Mouse (Mus musculus) neural tube, embryonic 15.5 days (tissue): ENCODE measurements around the gene Ip6k2. TPM values are rescaled to one million over a fixed set of nuclear protein-coding genes. Genes with fewer than 3 reads are reported as not detected.

Experiments
- ATAC-seq: fragments of 200-750 bp; cut with Nextera tagmentation; 2 replicates; pipeline ENCODE4 v1.8.0; 2017; ENCODE audit warnings: mild to moderate bottlenecking, moderate TSS enrichment, moderate library complexity; ENCODE audit not compliant: low FRiP score
- H3K27ac ChIP-seq: fragments of 300-500 bp; sonication (generic); replicated peaks from 2 replicates; pipeline ENCODE4 v1.5.1; 2015; ENCODE audit warnings: mild to moderate bottlenecking, inconsistent platforms
- H3K27me3 ChIP-seq: fragments of 300-500 bp; sonication (generic); replicated peaks from 2 replicates; pipeline ENCODE4 v1.6.1; 2015; ENCODE audit warnings: inconsistent platforms
- H3K36me3 ChIP-seq: fragments of 300-500 bp; sonication (generic); 2 replicates; pipeline ENCODE4 v1.6.1; 2015; ENCODE audit warnings: inconsistent platforms
- H3K4me1 ChIP-seq: fragments of 300-500 bp; sonication (generic); 2 replicates; pipeline ENCODE4 v1.6.1; 2015; ENCODE audit warnings: inconsistent platforms
- H3K4me2 ChIP-seq: fragments of 300-500 bp; sonication (generic); 2 replicates; pipeline ENCODE4 v1.6.1; 2015; ENCODE audit warnings: inconsistent platforms, mild to moderate bottlenecking, moderate library complexity
- H3K4me3 ChIP-seq: fragments of 300-500 bp; sonication (generic); replicated peaks from 2 replicates; pipeline ENCODE4 v1.5.1; 2015; ENCODE audit warnings: mild to moderate bottlenecking, inconsistent platforms
- H3K9ac ChIP-seq: fragments of 300-500 bp; sonication (generic); replicated peaks from 2 replicates; pipeline ENCODE4 v1.6.1; 2015; ENCODE audit warnings: mild to moderate bottlenecking, inconsistent platforms
- H3K9me3 ChIP-seq: fragments of 300-500 bp; sonication (generic); replicated peaks from 2 replicates; pipeline ENCODE4 v1.6.1; 2016; ENCODE audit warnings: inconsistent platforms
- WGBS: fragments of 180-500 bp; shearing (Covaris S2); methylation state at CpG from one replicate; pipeline ENCODE4 v1.1.7; 2015; ENCODE audit warnings: mixed read lengths; 5-methylcytosine and 5-hydroxymethylcytosine counted together
- polyA plus RNA-seq: library from polyadenylated mRNA; unstranded; fragments of >200 nt; fragmentation: Nextera tagmentation; extraction: Ambion mirVana; gene quantifications from 2 replicates; pipeline ENCODE4 v1.2.1, GENCODE M21; 2015

The Ip6k2 gene
- polyA plus RNA-seq, 1 experiment from 2014 or later = 210 TPM

GRCm38 (mm10) chr9:108786494-108786893 lies 2.9 kb downstream of the Ip6k2 start:
- no peak for ATAC-seq
- peak overlapping the region; percentile 71 for H3K4me2 ChIP-seq
- 86% methylated on average over 1 of the region's 1 CpGs for WGBS
- no peaks in the 10 kb centered on the region for H3K9me3 ChIP-seq
- H3K4me3 ChIP-seq = peak overlapping the region; percentile 86
- peaks cover 77% of the 10 kb centered on the region for H3K4me1 ChIP-seq
- H3K9ac ChIP-seq = no peak overlapping the region
- H3K36me3 ChIP-seq = no peaks in the 10 kb centered on the region
- no peak overlapping the region; the same call in 1 of the 2 replicates for H3K27ac ChIP-seq
- H3K27me3 ChIP-seq = no peaks in the 10 kb centered on the region

GRCm38 (mm10) chr9:108787080-108787479 lies 3.5 kb downstream of the Ip6k2 start:
- Histone ChIP-seq H3K4me2 (peak overlapping the region; percentile 71), H3K9me3 (no peaks in the 10 kb centered on the region), H3K4me1 (peaks cover 80% of the 10 kb centered on the region), H3K36me3 (no peaks in the 10 kb centered on the region), H3K4me3 (peak overlapping the region; percentile 9; the same call in 1 of the 2 replicates), H3K27ac (no peak overlapping the region), H3K9ac (no peak overlapping the region), H3K27me3 (no peaks in the 10 kb centered on the region)
- ATAC-seq = no peak
- WGBS = 82% methylated on average over 2 of the region's 2 CpGs

GRCm38 (mm10) chr9:108788713-108789112 lies 5.1 kb downstream of the Ip6k2 start:
- no peak overlapping the region for H3K4me3 ChIP-seq
- ATAC-seq = no peak
- H3K9ac ChIP-seq = no peak overlapping the region
- H3K27me3 ChIP-seq = no peaks in the 10 kb centered on the region
- H3K4me2 ChIP-seq = peak overlapping the region; percentile 71
- 70% methylated on average over 3 of the region's 3 CpGs for WGBS
- peaks cover 84% of the 10 kb centered on the region for H3K4me1 ChIP-seq
- H3K27ac ChIP-seq = no peak overlapping the region
- no peaks in the 10 kb centered on the region for H3K9me3 ChIP-seq
- no peaks in the 10 kb centered on the region for H3K36me3 ChIP-seq

- no peak overlapping the region for H3K27ac ChIP-seq
- H3K9ac ChIP-seq = no peak overlapping the region
- 93% methylated on average over 1 of the region's 1 CpGs for WGBS
- no peaks in the 10 kb centered on the region for H3K9me3 ChIP-seq
- peaks cover 99% of the 10 kb centered on the region for H3K4me1 ChIP-seq
- no peak for ATAC-seq
- no peaks in the 10 kb centered on the region for H3K27me3 ChIP-seq
- peaks cover 15% of the 10 kb centered on the region for H3K36me3 ChIP-seq
- H3K4me2 ChIP-seq = no peak overlapping the region
- H3K4me3 ChIP-seq = no peak overlapping the region
Observed at GRCm38 (mm10) chr9:108792307-108792706, 8.7 kb downstream of the Ip6k2 start.

GRCm38 (mm10) chr9:108792730-108793129 lies 9.1 kb downstream of the Ip6k2 start:
- Histone ChIP-seq H3K27me3 (no peaks in the 10 kb centered on the region), H3K4me1 (peaks cover 95% of the 10 kb centered on the region), H3K9ac (no peak overlapping the region), H3K27ac (no peak overlapping the region), H3K4me3 (no peak overlapping the region), H3K9me3 (no peaks in the 10 kb centered on the region), H3K36me3 (peaks cover 19% of the 10 kb centered on the region), H3K4me2 (no peak overlapping the region)
- WGBS = 40% methylated on average over 3 of the region's 3 CpGs
- ATAC-seq = no peak

- ATAC-seq = no peak
- H3K9me3 ChIP-seq = no peaks in the 10 kb centered on the region
- H3K27me3 ChIP-seq = no peaks in the 10 kb centered on the region
- H3K36me3 ChIP-seq = peaks cover 42% of the 10 kb centered on the region
- peaks cover 70% of the 10 kb centered on the region for H3K4me1 ChIP-seq
- H3K27ac ChIP-seq = no peak overlapping the region
- peak overlapping the region; percentile 4; the same call in 1 of the 2 replicates for H3K4me2 ChIP-seq
- 39% methylated on average over 2 of the region's 2 CpGs for WGBS
- no peak overlapping the region for H3K4me3 ChIP-seq
- H3K9ac ChIP-seq = no peak overlapping the region
Observed at GRCm38 (mm10) chr9:108795281-108795680, 11.7 kb downstream of the Ip6k2 start.

- Histone ChIP-seq H3K9ac (no peak overlapping the region), H3K4me1 (peaks cover 65% of the 10 kb centered on the region), H3K27ac (peak overlapping the region; percentile 15; the same call in 1 of the 2 replicates), H3K4me3 (no peak overlapping the region), H3K36me3 (peaks cover 44% of the 10 kb centered on the region), H3K27me3 (no peaks in the 10 kb centered on the region), H3K4me2 (peak overlapping the region; percentile 4; the same call in 1 of the 2 replicates), H3K9me3 (no peaks in the 10 kb centered on the region)
- 0 out of 2 replicates have a peak, but pooled peaks have one; percentile 6 for ATAC-seq
- 28% methylated on average over 11 of the region's 11 CpGs for WGBS
Observed at GRCm38 (mm10) chr9:108795762-108796161, 12.2 kb downstream of the Ip6k2 start.

GRCm38 (mm10) chr9:108796351-108796981 lies 12.9 kb downstream of the Ip6k2 start:
- no peak for ATAC-seq
- no peaks in the 10 kb centered on the region for H3K27me3 ChIP-seq
- H3K9ac ChIP-seq = no peak overlapping the region
- no peaks in the 10 kb centered on the region for H3K9me3 ChIP-seq
- peak overlapping the region; percentile 4; the same call in 1 of the 2 replicates for H3K4me2 ChIP-seq
- H3K4me3 ChIP-seq = no peak overlapping the region
- 75% methylated on average over 4 of the region's 4 CpGs for WGBS
- peaks cover 58% of the 10 kb centered on the region for H3K4me1 ChIP-seq
- H3K36me3 ChIP-seq = peaks cover 50% of the 10 kb centered on the region
- peak overlapping the region; percentile 15 for H3K27ac ChIP-seq

- Histone ChIP-seq H3K4me1 (peaks cover 48% of the 10 kb centered on the region), H3K4me3 (no peak overlapping the region), H3K9ac (no peak overlapping the region), H3K27me3 (no peaks in the 10 kb centered on the region), H3K4me2 (no peak overlapping the region), H3K27ac (no peak overlapping the region), H3K36me3 (peaks cover 60% of the 10 kb centered on the region), H3K9me3 (no peaks in the 10 kb centered on the region)
- ATAC-seq = no peak
- WGBS = 93% methylated on average over 7 of the region's 7 CpGs
Observed at GRCm38 (mm10) chr9:108797477-108797876, 13.9 kb downstream of the Ip6k2 start.

- H3K9me3 ChIP-seq = no peaks in the 10 kb centered on the region
- H3K4me3 ChIP-seq = no peak overlapping the region
- H3K9ac ChIP-seq = no peak overlapping the region
- 88% methylated on average over 5 of the region's 5 CpGs for WGBS
- no peak for ATAC-seq
- peaks cover 69% of the 10 kb centered on the region for H3K36me3 ChIP-seq
- H3K27me3 ChIP-seq = no peaks in the 10 kb centered on the region
- no peak overlapping the region for H3K27ac ChIP-seq
- H3K4me2 ChIP-seq = no peak overlapping the region
- peaks cover 37% of the 10 kb centered on the region for H3K4me1 ChIP-seq
Observed at GRCm38 (mm10) chr9:108798508-108799075, 15.0 kb downstream of the Ip6k2 start.

GRCm38 (mm10) chr9:108799564-108799963 lies 16.0 kb downstream of the Ip6k2 start:
- Histone ChIP-seq H3K4me3 (no peak overlapping the region), H3K4me2 (no peak overlapping the region), H3K4me1 (peaks cover 27% of the 10 kb centered on the region), H3K9me3 (no peaks in the 10 kb centered on the region), H3K27me3 (no peaks in the 10 kb centered on the region), H3K36me3 (peaks cover 79% of the 10 kb centered on the region), H3K9ac (no peak overlapping the region), H3K27ac (no peak overlapping the region)
- WGBS = 85% methylated on average over 3 of the region's 3 CpGs
- ATAC-seq = no peak

- Histone ChIP-seq H3K27ac (no peak overlapping the region), H3K4me2 (no peak overlapping the region), H3K4me1 (peaks cover 25% of the 10 kb centered on the region), H3K9ac (no peak overlapping the region), H3K9me3 (no peaks in the 10 kb centered on the region), H3K36me3 (peaks cover 66% of the 10 kb centered on the region), H3K27me3 (no peaks in the 10 kb centered on the region), H3K4me3 (no peak overlapping the region)
- no peak for ATAC-seq
- 90% methylated on average over 8 of the region's 8 CpGs for WGBS
Observed at GRCm38 (mm10) chr9:108805768-108806167, 22.2 kb downstream of the Ip6k2 start.
